Mouse (Mus musculus) MEL (cell line): ENCODE data around the gene Lrrc59. TPM values are rescaled to one million over a fixed set of nuclear protein-coding genes. Genes with fewer than 3 reads are reported as not detected.

Source experiments
- DNase-seq: peaks from one replicate; pipeline ENCODE4 v3.0.0; 2011; ENCODE audit warnings: low read depth, low spot score
- H3K27ac ChIP-seq: 2 replicates; pipeline ENCODE4 v1.5.1; 2012; ENCODE audit warnings: low read depth, mild to moderate bottlenecking, control low read depth, low read length, moderate library complexity; ENCODE audit not compliant: control insufficient read depth
- H3K27me3 ChIP-seq, 2 experiments: fragments of 150-350 bp in 1 of 2; sonication (generic) in 1 of 2; 2 replicates each; pipeline ENCODE4 v1.6.1; 2012; ENCODE audit warnings: low read length in 2 of 2, mild to moderate bottlenecking in 2 of 2, improper control_type of control experiment in 1 of 2, moderate library complexity in 1 of 2; ENCODE audit not compliant: insufficient read depth in 2 of 2, control insufficient read depth in 1 of 2
- H3K36me3 ChIP-seq, 2 experiments: 2 replicates each; pipeline ENCODE4 v1.6.1; 2012 to 2014; ENCODE audit warnings: low read length in 2 of 2, improper control_type of control experiment in 1 of 2, inconsistent platforms in 1 of 2, mild to moderate bottlenecking in 1 of 2; ENCODE audit not compliant: insufficient read depth in 2 of 2, control insufficient read depth in 1 of 2
- H3K4me1 ChIP-seq, 2 experiments: fragments of 150-350 bp in 1 of 2; sonication (generic) in 1 of 2; 2 replicates each; pipeline ENCODE4 v1.6.1; 2012; ENCODE audit warnings: low read length in 2 of 2, improper control_type of control experiment in 1 of 2, mild to moderate bottlenecking in 1 of 2; ENCODE audit not compliant: insufficient read depth in 2 of 2, control insufficient read depth in 1 of 2
- H3K4me3 ChIP-seq, 2 experiments: fragments of 150-350 bp in 1 of 2; sonication (generic) in 1 of 2; 2 replicates each; pipeline ENCODE4 v1.5.1; 2012; ENCODE audit warnings: low read depth in 2 of 2, low read length in 2 of 2, mild to moderate bottlenecking in 2 of 2, moderate library complexity in 2 of 2, control low read depth in 1 of 2, improper control_type of control experiment in 1 of 2; ENCODE audit not compliant: control insufficient read depth in 1 of 2, insufficient read depth in 1 of 2
- H3K79me2 ChIP-seq: 2 replicates; pipeline ENCODE4 v1.6.1; 2012; ENCODE audit warnings: mild to moderate bottlenecking, low read length, moderate library complexity; ENCODE audit not compliant: control insufficient read depth, poor library complexity, insufficient read depth
- H3K9ac ChIP-seq: 2 replicates; pipeline ENCODE4 v1.6.1; 2012; ENCODE audit warnings: low read depth, mild to moderate bottlenecking, control low read depth, low read length, moderate library complexity; ENCODE audit not compliant: control insufficient read depth, poor library complexity, severe bottlenecking
- H3K9me3 ChIP-seq: fragments of 150-350 bp; sonication (generic); replicated peaks from 2 replicates; pipeline ENCODE4 v1.6.1; 2012; ENCODE audit warnings: mild to moderate bottlenecking, low read length, improper control_type of control experiment, moderate library complexity; ENCODE audit not compliant: insufficient read depth
- CTCF ChIP-seq, 3 experiments: IDR thresholded peaks in 2 of 3; conservative IDR thresholded peaks in 1 of 3; 2 replicates each; pipeline ENCODE4 v1.5.1; 2011 to 2012; ENCODE audit warnings: low read length in 3 of 3, low read depth in 2 of 3, mild to moderate bottlenecking in 2 of 3, improper control_type of control experiment in 1 of 3, inconsistent platforms in 1 of 3, mixed read lengths in 1 of 3, moderate library complexity in 1 of 3; ENCODE audit not compliant: control insufficient read depth in 1 of 3, insufficient read depth in 1 of 3, poor library complexity in 1 of 3, severe bottlenecking in 1 of 3
- ELF1 ChIP-seq: IDR thresholded peaks from 2 replicates; pipeline ENCODE4 v1.6.1; 2014; ENCODE audit warnings: low read depth, mild to moderate bottlenecking, inconsistent platforms, low read length, improper control_type of control experiment, moderate library complexity
- EP300 ChIP-seq, 2 experiments: IDR thresholded peaks; 2 replicates each; pipeline ENCODE4 v1.6.1; 2011; ENCODE audit warnings: improper control_type of control experiment in 2 of 2, low read length in 2 of 2, low read depth in 1 of 2, mild to moderate bottlenecking in 1 of 2
- ETS1 ChIP-seq: IDR thresholded peaks from 2 replicates; pipeline ENCODE4 v1.6.1; 2012; ENCODE audit warnings: low read depth, mild to moderate bottlenecking, inconsistent platforms, low read length, improper control_type of control experiment, moderate library complexity
- GABPA ChIP-seq: IDR thresholded peaks from 2 replicates; pipeline ENCODE4 v1.6.1; 2012; ENCODE audit warnings: low read depth, mild to moderate bottlenecking, inconsistent platforms, low read length, improper control_type of control experiment, moderate library complexity
- GATA1 ChIP-seq: IDR thresholded peaks from 2 replicates; pipeline ENCODE4 v1.6.1; 2011; ENCODE audit warnings: low read depth, low read length, improper control_type of control experiment
- JUND ChIP-seq: IDR thresholded peaks from 2 replicates; pipeline ENCODE4 v1.6.1; 2011; ENCODE audit warnings: low read depth, mild to moderate bottlenecking, improper control_type of control experiment, low read length
- KAT2A ChIP-seq: conservative IDR thresholded peaks from 2 replicates; pipeline ENCODE4 v1.6.1; 2012; ENCODE audit warnings: low read depth, low read length, improper control_type of control experiment, inconsistent platforms
- MAFK ChIP-seq: IDR thresholded peaks from 2 replicates; pipeline ENCODE4 v1.6.1; 2011; ENCODE audit warnings: low read depth, mild to moderate bottlenecking, low read length, improper control_type of control experiment, borderline replicate concordance
- MAX ChIP-seq: IDR thresholded peaks from 2 replicates; pipeline ENCODE4 v1.6.1; 2011; ENCODE audit warnings: low read length, improper control_type of control experiment
- MAZ ChIP-seq: IDR thresholded peaks from 2 replicates; pipeline ENCODE4 v1.6.1; 2012; ENCODE audit warnings: low read depth, mild to moderate bottlenecking, inconsistent platforms, low read length, improper control_type of control experiment
- MEF2A ChIP-seq: IDR thresholded peaks from 2 replicates; pipeline ENCODE4 v1.6.1; 2014; ENCODE audit warnings: low read depth, mild to moderate bottlenecking, inconsistent platforms, low read length, improper control_type of control experiment; ENCODE audit not compliant: poor library complexity, insufficient replicate concordance, severe bottlenecking; ENCODE audit errors: extremely low read depth
- MYB ChIP-seq: IDR thresholded peaks from 2 replicates; pipeline ENCODE4 v1.6.1; 2011; ENCODE audit warnings: mild to moderate bottlenecking, low read depth, low read length, improper control_type of control experiment
- MYC ChIP-seq: IDR thresholded peaks from 2 replicates; pipeline ENCODE4 v1.6.1; 2011; ENCODE audit warnings: low read depth, mild to moderate bottlenecking, low read length, improper control_type of control experiment, moderate library complexity
- NELFE ChIP-seq: IDR thresholded peaks from 2 replicates; pipeline ENCODE4 v1.6.1; 2011; ENCODE audit warnings: low read depth, low read length, improper control_type of control experiment
- NRF1 ChIP-seq: IDR thresholded peaks from 2 replicates; pipeline ENCODE4 v1.6.1; 2014; ENCODE audit warnings: low read depth, mild to moderate bottlenecking, inconsistent platforms, low read length, improper control_type of control experiment, moderate library complexity; ENCODE audit not compliant: poor library complexity, insufficient read depth, severe bottlenecking
- POLR2A ChIP-seq, 2 experiments: IDR thresholded peaks; 2 replicates each; pipeline ENCODE4 v1.6.1; 2011 to 2012; ENCODE audit warnings: low read length in 2 of 2, mild to moderate bottlenecking in 2 of 2, control low read depth in 1 of 2, improper control_type of control experiment in 1 of 2, low read depth in 1 of 2, moderate library complexity in 1 of 2; ENCODE audit not compliant: control insufficient read depth in 1 of 2, insufficient read depth in 1 of 2, poor library complexity in 1 of 2
- POLR2AphosphoS2 ChIP-seq: IDR thresholded peaks from 2 replicates; pipeline ENCODE4 v1.6.1; 2011; ENCODE audit warnings: low read length, improper control_type of control experiment
- POLR2AphosphoS5 ChIP-seq: IDR thresholded peaks from 2 replicates; pipeline ENCODE4 v1.6.1; 2012; ENCODE audit warnings: low read depth, borderline replicate concordance, mild to moderate bottlenecking, inconsistent platforms, low read length, moderate library complexity, mixed read lengths
- RAD21 ChIP-seq: IDR thresholded peaks from 2 replicates; pipeline ENCODE4 v1.6.1; 2011; ENCODE audit warnings: mild to moderate bottlenecking, low read depth, low read length, improper control_type of control experiment
- RCOR1 ChIP-seq: IDR thresholded peaks from 2 replicates; pipeline ENCODE4 v1.6.1; 2012; ENCODE audit warnings: low read depth, mild to moderate bottlenecking, inconsistent platforms, low read length, improper control_type of control experiment
- SMC3 ChIP-seq: IDR thresholded peaks from 2 replicates; pipeline ENCODE4 v1.6.1; 2011; ENCODE audit warnings: low read depth, low read length, improper control_type of control experiment
- TBP ChIP-seq: IDR thresholded peaks from 2 replicates; pipeline ENCODE4 v1.8.0; 2011; ENCODE audit warnings: low read depth, low read length, improper control_type of control experiment
- TCF12 ChIP-seq: IDR thresholded peaks from 2 replicates; pipeline ENCODE4 v1.6.1; 2014; ENCODE audit warnings: low read depth, mild to moderate bottlenecking, inconsistent platforms, low read length, improper control_type of control experiment, moderate library complexity
- UBTF ChIP-seq: IDR thresholded peaks from 2 replicates; pipeline ENCODE4 v1.6.1; 2012; ENCODE audit warnings: low read depth, mild to moderate bottlenecking, inconsistent platforms, low read length, improper control_type of control experiment, moderate library complexity, borderline replicate concordance; ENCODE audit not compliant: insufficient read depth
- USF1 ChIP-seq: IDR thresholded peaks from 2 replicates; pipeline ENCODE4 v1.6.1; 2014; ENCODE audit warnings: low read depth, mild to moderate bottlenecking, inconsistent platforms, low read length, improper control_type of control experiment, moderate library complexity
- USF2 ChIP-seq, 2 experiments: IDR thresholded peaks; 2 replicates each; pipeline ENCODE4 v1.6.1; 2011 to 2012; ENCODE audit warnings: improper control_type of control experiment in 2 of 2, low read length in 2 of 2, borderline replicate concordance in 1 of 2, inconsistent platforms in 1 of 2, low read depth in 1 of 2, mild to moderate bottlenecking in 1 of 2; ENCODE audit not compliant: insufficient read depth in 1 of 2
- ZKSCAN1 ChIP-seq: IDR thresholded peaks from 2 replicates; pipeline ENCODE4 v1.6.1; 2012; ENCODE audit warnings: low read depth, mild to moderate bottlenecking, inconsistent platforms, low read length, improper control_type of control experiment, moderate library complexity
- ZMIZ1 ChIP-seq: IDR thresholded peaks from 2 replicates; pipeline ENCODE4 v1.6.1; 2012; ENCODE audit warnings: low read depth, mild to moderate bottlenecking, inconsistent platforms, low read length, improper control_type of control experiment, moderate library complexity
- ZNF384 ChIP-seq: IDR thresholded peaks from 2 replicates; pipeline ENCODE4 v1.6.1; 2012; ENCODE audit warnings: low read depth, mild to moderate bottlenecking, inconsistent platforms, low read length, improper control_type of control experiment
- polyA plus RNA-seq, 2 experiments: library from polyadenylated mRNA; stranded (reverse) in 1 of 2; unstranded in 1 of 2; fragments of >175 nt in 1 of 2; fragments of >200 nt in 1 of 2; gene quantifications; 2 replicates each; pipeline versions ENCODE4 v1.2.1 to v1.2.4; 2012; ENCODE audit warnings: low replicate concordance in 2 of 2, low read depth in 1 of 2; ENCODE audit not compliant: insufficient read length in 2 of 2, insufficient read depth in 1 of 2, missing spikeins in 1 of 2
- total RNA-seq: library from RNA; depleted of rRNA; stranded (reverse); fragments of 300-350 nt; gene quantifications from 2 replicates; pipeline ENCODE4 v1.2.3, GENCODE M21; 2012

Gene Lrrc59
- total and polyA plus RNA-seq, 3 experiments, result 464 to 633 (median 486) TPM

GRCm38 (mm10) chr11:94661344-94661743, 31.8 kb downstream of the Lrrc59 start:
- no peaks in the 10 kb centered on the region for H3K9me3 ChIP-seq
- H3K79me2 ChIP-seq, result no peaks in the 10 kb centered on the region
- H3K27me3 ChIP-seq, result no peaks in the 10 kb centered on the region
- peaks cover 0 to 4% of the 10 kb centered on the region in 2 experiments; a peak in 1 of 4 replicates for H3K36me3 ChIP-seq
- TF ChIP-seq ELF1 (no peak), POLR2A (IDR thresholded peaks at IDR 0.05; ENCODE audit: control insufficient read depth in 1 of 2, insufficient read depth in 1 of 2, low read depth in 1 of 2, low read length in 2 of 2, poor library complexity in 1 of 2) (no peak), POLR2AphosphoS2 (no peak), EP300 (IDR thresholded peaks at IDR 0.05; ENCODE audit: low read depth in 1 of 2, low read length in 2 of 2) (no peak), UBTF (no peak), MAFK (no peak), POLR2AphosphoS5 (no peak), MEF2A (no peak), MAX (no peak), MYB (no peak), RCOR1 (no peak), MAZ (no peak), ETS1 (no peak), NRF1 (no peak), SMC3 (no peak), JUND (no peak), TBP (no peak), MYC (no peak)
- no peak overlapping the region for H3K4me3 ChIP-seq
- DNase-seq, result no peak
- H3K4me1 ChIP-seq, result no peaks in the 10 kb centered on the region
- H3K27ac ChIP-seq, result no peak overlapping the region
- no peak overlapping the region for H3K9ac ChIP-seq

- no peak for TF ChIP-seq KAT2A
- no peak for TF ChIP-seq ETS1
- TF ChIP-seq GATA1, result no peak
- no peak for TF ChIP-seq GABPA
- no peak for TF ChIP-seq USF1
- no peak for TF ChIP-seq MEF2A
- no peak for TF ChIP-seq CTCF (IDR thresholded peaks at IDR 0.05 in 2 of 3, conservative IDR thresholded peaks at IDR 0.05 in 1 of 3; ENCODE audit: control insufficient read depth in 1 of 3, insufficient read depth in 1 of 3, low read depth in 2 of 3, low read length in 3 of 3, poor library complexity in 1 of 3, severe bottlenecking in 1 of 3)
- TF ChIP-seq TCF12, result no peak
- no peak for TF ChIP-seq SMC3
- no peak for TF ChIP-seq MAZ
- no peak for TF ChIP-seq ZKSCAN1
- TF ChIP-seq USF2 (IDR thresholded peaks at IDR 0.05; ENCODE audit: borderline replicate concordance in 1 of 2, insufficient read depth in 1 of 2, low read depth in 1 of 2, low read length in 2 of 2), result no peak
- no peak for TF ChIP-seq MYC
- no peak for TF ChIP-seq RAD21
- TF ChIP-seq ZMIZ1, result no peak
- TF ChIP-seq NELFE, result no peak
- TF ChIP-seq ZNF384, result no peak
- no peak for TF ChIP-seq POLR2AphosphoS5
- no peaks in the 10 kb centered on the region for H3K79me2 ChIP-seq
- no peak overlapping the region for H3K4me3 ChIP-seq
- H3K4me1 ChIP-seq, result no peaks in the 10 kb centered on the region
- H3K27ac ChIP-seq, result no peak overlapping the region
- H3K9me3 ChIP-seq, result no peaks in the 10 kb centered on the region
- H3K36me3 ChIP-seq, result peaks cover 0 to 2% of the 10 kb centered on the region in 2 experiments; a peak in 1 of 4 replicates
- no peak overlapping the region for H3K9ac ChIP-seq
- H3K27me3 ChIP-seq, result no peaks in the 10 kb centered on the region
- no peak for DNase-seq
Observed at GRCm38 (mm10) chr11:94665281-94665680, 35.7 kb downstream of the Lrrc59 start.
